23 mouse cellular contexts compared by ENCODE assay signal in genomic region chr8:63828141-63828540, GRCm38 (mm10).
DNase-seq lines count a peak whose midpoint lies in the region; ATAC-seq and TF ChIP-seq lines count a peak whose summit lies in the region.
"Had no signal": no experiment of that assay in that cellular context is flagged by ENCODE, and none has a peak within 500 bp of the region (broad histone marks: within the 10 kb centered on the region; RNA-seq: fewer than 3 reads in every experiment).

No protein-coding gene starts in this region.

- TF ChIP-seq CTCF in liver, adult 2 months (IDR thresholded peaks at IDR 0.05; ENCODE audit: low read depth, low read length): no peak
- TF ChIP-seq CTCF in liver, postnatal 0 days (IDR thresholded peaks at IDR 0.05; ENCODE audit: low read depth): no peak
- TF ChIP-seq CTCF in brain, embryonic 14.5 days (IDR thresholded peaks at IDR 0.05; ENCODE audit: borderline replicate concordance, extremely low read depth, insufficient read depth, insufficient read length): no peak

- no peaks in the 10 kb centered on the region for H3K36me3 ChIP-seq in liver, adult 2 months (ENCODE audit: control insufficient read depth, insufficient read depth, low read length)
- no peaks in the 10 kb centered on the region for H3K36me3 ChIP-seq in liver, postnatal 0 days (replicated peaks; ENCODE audit: insufficient read depth, low read length)
- H3K36me3 ChIP-seq in hindbrain, embryonic 16.5 days (ENCODE audit: control insufficient read depth, insufficient read depth, low read length): no peaks in the 10 kb centered on the region
- H3K36me3 ChIP-seq: G1E had no signal

- no peaks in the 10 kb centered on the region for H3K79me2 ChIP-seq in liver, adult 2 months (ENCODE audit: control insufficient read depth, insufficient read depth, low read length)

- ATAC-seq in liver, postnatal 0 days: no peak
- no peak for ATAC-seq in hindbrain, embryonic 16.5 days
- ATAC-seq: activated CD4-positive, CD25-positive, alpha-beta regulatory T cell, adult 4 months; CD4-positive, CD25-positive, alpha-beta regulatory T cell, adult 4 months; Patski had no signal

- H3K9ac ChIP-seq in liver, adult 2 months (ENCODE audit: low read depth, low read length): no peak overlapping the region
- H3K9ac ChIP-seq in liver, postnatal 0 days (replicated peaks): no peak overlapping the region
- H3K9ac ChIP-seq in hindbrain, embryonic 16.5 days (ENCODE audit: low read depth, low read length): no peak overlapping the region

- DNase-seq in liver, adult 2 months (ENCODE audit: extremely low read depth, low read depth, low spot score): peak; percentile 94
- DNase-seq in liver, postnatal 0 days: no peak
- DNase-seq in brain, adult 2 months (ENCODE audit: low read depth, low spot score): peak; percentile 1
- peak; percentile 11 for DNase-seq in brain, embryonic 14.5 days (ENCODE audit: low read depth)
- DNase-seq in thymus, postnatal 0 days (ENCODE audit: low spot score): no peak
- DNase-seq: adrenal gland, adult 2 months; adrenal gland, adult 8-10 months; adrenal gland, postnatal 10 days; adrenal gland, postnatal 14 days; adrenal gland, postnatal 25 days; adrenal gland, postnatal 36 days; B cell, adult 2 months; cerebellum, adult 11 months; cerebellum, adult 11-12 months; cerebellum, adult 18-20 months; cerebellum, adult 2 months; cerebellum, adult 8-10 months had no signal

- H3K27me3 ChIP-seq in liver, adult 2 months (ENCODE audit: control insufficient read depth, insufficient read depth, low read length): no peaks in the 10 kb centered on the region
- H3K27me3 ChIP-seq in liver, postnatal 0 days (ENCODE audit: insufficient read depth, low read length): no peaks in the 10 kb centered on the region
- H3K27me3 ChIP-seq in hindbrain, embryonic 16.5 days (replicated peaks; ENCODE audit: control insufficient read depth, insufficient read depth, low read length): no peaks in the 10 kb centered on the region
- H3K27me3 ChIP-seq: CH12.LX, Patski had no signal

- TF ChIP-seq POLR2A in liver, adult 2 months (IDR thresholded peaks at IDR 0.05; ENCODE audit: extremely low read depth, insufficient read depth, low read length): no peak
- no peak for TF ChIP-seq POLR2A in brain, embryonic 14.5 days (IDR thresholded peaks at IDR 0.05; ENCODE audit: borderline replicate concordance, extremely low read depth, insufficient read depth, insufficient read length, poor library complexity, severe bottlenecking)

- H3K27ac ChIP-seq in liver, adult 2 months (replicated peaks; ENCODE audit: insufficient read depth, low read depth, low read length): no peak overlapping the region
- H3K27ac ChIP-seq in liver, postnatal 0 days (ENCODE audit: low read depth): no peak overlapping the region
- no peak overlapping the region for H3K27ac ChIP-seq in hindbrain, embryonic 16.5 days (ENCODE audit: low read depth, low read length)

- H3K4me2 ChIP-seq in liver, postnatal 0 days (ENCODE audit: low read depth, low read length): no peak overlapping the region
- no peak overlapping the region for H3K4me2 ChIP-seq in hindbrain, embryonic 16.5 days (ENCODE audit: low read length)

- peaks cover 4% of the 10 kb centered on the region for H3K4me1 ChIP-seq in liver, adult 2 months (ENCODE audit: control insufficient read depth, insufficient read depth, low read length)
- no peaks in the 10 kb centered on the region for H3K4me1 ChIP-seq in liver, postnatal 0 days (ENCODE audit: insufficient read depth)
- no peaks in the 10 kb centered on the region for H3K4me1 ChIP-seq in hindbrain, embryonic 16.5 days (ENCODE audit: control insufficient read depth, insufficient read depth, low read depth, low read length)

- no peaks in the 10 kb centered on the region; the same call in 1 of the 2 replicates for H3K9me3 ChIP-seq in liver, postnatal 0 days (ENCODE audit: low read length)
- H3K9me3 ChIP-seq in hindbrain, embryonic 16.5 days (ENCODE audit: control insufficient read depth, low read length): no peaks in the 10 kb centered on the region
- H3K9me3 ChIP-seq: G1E had no signal

- TF ChIP-seq EP300 in liver, postnatal 0 days (IDR thresholded peaks at IDR 0.05; ENCODE audit: low read depth): no peak

- no peak overlapping the region for H3K4me3 ChIP-seq in liver, adult 2 months (ENCODE audit: insufficient read depth, low read depth, low read length)
- H3K4me3 ChIP-seq in liver, postnatal 0 days (ENCODE audit: low read depth, low read length): no peak overlapping the region
- H3K4me3 ChIP-seq in hindbrain, embryonic 16.5 days (ENCODE audit: low read length): no peak overlapping the region

Comparison
In these comparisons a context has a peak if more than half of its experiments do, and no peak if none do; other contexts are left out.
1. DNase-seq: peak in liver, adult 2 months (single experiment), brain, adult 2 months (single experiment) and brain, embryonic 14.5 days (single experiment); none in liver, postnatal 0 days (single experiment) and thymus, postnatal 0 days (single experiment).